ENCODE assay signal across 8 mouse cellular contexts in genomic region chr1:179061053-179061452, GRCm38 (mm10).
DNase-seq lines count a peak whose midpoint lies in the region; ATAC-seq and TF ChIP-seq lines count a peak whose summit lies in the region.
"Had no signal": no experiment of that assay in that cellular context is flagged by ENCODE, and none has a peak within 500 bp of the region (broad histone marks: within the 10 kb centered on the region; RNA-seq: fewer than 3 reads in every experiment).

No protein-coding gene starts in this region.

- no peak for TF ChIP-seq CTCF in lung, adult 2 months (IDR thresholded peaks at IDR 0.05; ENCODE audit: insufficient read depth, low read length)
- no peak for TF ChIP-seq CTCF in embryonic fibroblast, embryonic 13.5 days (IDR thresholded peaks at IDR 0.05; ENCODE audit: borderline replicate concordance, insufficient read depth, low read length)
- TF ChIP-seq CTCF in left cerebral cortex, adult 2 months (IDR thresholded peaks at IDR 0.05), result no peak

- H3K36me3 ChIP-seq in lung, embryonic 15.5 days, result no peaks in the 10 kb centered on the region
- H3K36me3 ChIP-seq in intestine, embryonic 15.5 days, result no peaks in the 10 kb centered on the region
- no peaks in the 10 kb centered on the region for H3K36me3 ChIP-seq in myocyte (ENCODE audit: control insufficient read depth, insufficient read depth)
- H3K36me3 ChIP-seq: forebrain, embryonic 12.5 days had no signal

- no peaks in the 10 kb centered on the region for H3K9me3 ChIP-seq in lung, embryonic 15.5 days
- no peaks in the 10 kb centered on the region for H3K9me3 ChIP-seq in intestine, embryonic 15.5 days
- H3K9me3 ChIP-seq: forebrain, embryonic 12.5 days had no signal

- WGBS in lung, embryonic 15.5 days, result 49% methylated on average over 4 of the region's 4 CpGs
- WGBS in lung, adult 2 months, result 68% methylated on average over 4 of the region's 4 CpGs
- 63% methylated on average over 4 of the region's 4 CpGs for WGBS in intestine, embryonic 15.5 days

- H3K79me2 ChIP-seq in myocyte (ENCODE audit: control insufficient read depth, insufficient read depth), result no peaks in the 10 kb centered on the region

- ATAC-seq in lung, embryonic 15.5 days (ENCODE audit: borderline replicate concordance, extremely low read depth, low FRiP score, low TSS enrichment), result no peak
- ATAC-seq in intestine, embryonic 15.5 days, result no peak

- H3K4me1 ChIP-seq in lung, embryonic 15.5 days, result peaks cover 43% of the 10 kb centered on the region
- peaks cover 9% of the 10 kb centered on the region for H3K4me1 ChIP-seq in lung, adult 2 months (ENCODE audit: control insufficient read depth, insufficient read depth, low read length)
- H3K4me1 ChIP-seq in embryonic fibroblast, embryonic 13.5 days (ENCODE audit: control insufficient read depth, insufficient read depth, low read length), result peaks cover 36% of the 10 kb centered on the region
- peaks cover 29% of the 10 kb centered on the region for H3K4me1 ChIP-seq in intestine, embryonic 15.5 days (replicated peaks)

- no peak overlapping the region for H3K9ac ChIP-seq in lung, embryonic 15.5 days
- no peak overlapping the region for H3K9ac ChIP-seq in intestine, embryonic 15.5 days
- H3K9ac ChIP-seq: forebrain, embryonic 12.5 days had no signal

- no peak overlapping the region for H3ac ChIP-seq in myocyte (ENCODE audit: control insufficient read depth, insufficient read length)

- TF ChIP-seq POLR2A in lung, adult 2 months (IDR thresholded peaks at IDR 0.05; ENCODE audit: borderline replicate concordance, extremely low read depth, low read depth, low read length), result no peak
- no peak for TF ChIP-seq POLR2A in embryonic fibroblast, embryonic 13.5 days (IDR thresholded peaks at IDR 0.05; ENCODE audit: low read depth, low read length)
- no peak for TF ChIP-seq POLR2A in myocyte (IDR thresholded peaks at IDR 0.05; ENCODE audit: insufficient read length, low read depth)

- no peaks in the 10 kb centered on the region for H3K27me3 ChIP-seq in lung, embryonic 15.5 days
- H3K27me3 ChIP-seq in intestine, embryonic 15.5 days (replicated peaks), result no peaks in the 10 kb centered on the region
- no peaks in the 10 kb centered on the region for H3K27me3 ChIP-seq in myocyte (ENCODE audit: control insufficient read depth, insufficient read depth, insufficient read length)

- H3K4me3 ChIP-seq in lung, embryonic 15.5 days, result no peak overlapping the region
- no peak overlapping the region for H3K4me3 ChIP-seq in lung, adult 2 months (replicated peaks; ENCODE audit: extremely low read depth, low read depth, low read length)
- no peak overlapping the region for H3K4me3 ChIP-seq in embryonic fibroblast, embryonic 13.5 days (ENCODE audit: insufficient read depth, low read length)
- no peak overlapping the region for H3K4me3 ChIP-seq in intestine, embryonic 15.5 days (replicated peaks)
- no peak overlapping the region for H3K4me3 ChIP-seq in myocyte
- no peak overlapping the region for H3K4me3 ChIP-seq in left cerebral cortex, adult 2 months
- H3K4me3 ChIP-seq: forebrain, embryonic 12.5 days had no signal

- intact Hi-C loops in left cerebral cortex, adult 2 months (cut with DNase I), result no loop called here

- DNase-seq in lung, adult 2 months, result no peak
- no peak for DNase-seq in layer of hippocampus, adult 9-10 months (ENCODE audit: low spot score)
- no peak for DNase-seq in left cerebral cortex, adult 2 months (ENCODE audit: extremely low spot score in 1 of 2, low spot score in 2 of 2)

- H3K4me2 ChIP-seq in lung, embryonic 15.5 days, result no peak overlapping the region
- H3K4me2 ChIP-seq in intestine, embryonic 15.5 days (replicated peaks), result no peak overlapping the region
- peak overlapping the region; percentile 31 for H3K4me2 ChIP-seq in myocyte (ENCODE audit: low read depth)
- H3K4me2 ChIP-seq: forebrain, embryonic 12.5 days had no signal

- H3K27ac ChIP-seq in lung, embryonic 15.5 days, result peak overlapping the region; percentile 61
- peak overlapping the region; percentile 98 for H3K27ac ChIP-seq in embryonic fibroblast, embryonic 13.5 days (ENCODE audit: insufficient read depth, low read length)
- peak overlapping the region; percentile 77 for H3K27ac ChIP-seq in intestine, embryonic 15.5 days
- no peak overlapping the region for H3K27ac ChIP-seq in left cerebral cortex, adult 2 months
- H3K27ac ChIP-seq: forebrain, embryonic 12.5 days had no signal

TF ChIP-seq in myocyte, 11 proteins besides CTCF, POLR2A, EP300 and RAD21:
- TF ChIP-seq E2F4 (IDR thresholded peaks at IDR 0.05; ENCODE audit: insufficient read depth), result no peak
- no peak for TF ChIP-seq REST (IDR thresholded peaks at IDR 0.05; ENCODE audit: insufficient read depth, insufficient read length)
- no peak for TF ChIP-seq SRF (IDR thresholded peaks at IDR 0.05; ENCODE audit: control insufficient read depth, insufficient read length, low read depth)
